Mouse (Mus musculus) E14TG2a.4 (cell line): ENCODE data around the gene B3gnt2.

Experiments used
- CTCF ChIP-seq: conservative IDR thresholded peaks from 2 replicates; pipeline ENCODE4 v1.5.1; 2014; ENCODE audit warnings: low read length
- NANOG ChIP-seq: IDR thresholded peaks from 2 replicates; pipeline ENCODE4 v1.6.1; 2014; ENCODE audit warnings: borderline replicate concordance, low read length, mixed read lengths

- no peak for TF ChIP-seq NANOG
- TF ChIP-seq CTCF = no peak
Measured at GRCm38 (mm10) chr11:22871628-22872306, 11.0 kb upstream of the B3gnt2 start.
